Mouse (Mus musculus): ENCODE data around the gene Cyp3a57. TPM values are rescaled to one million over a fixed set of nuclear protein-coding genes. Genes with fewer than 3 reads are reported as not detected.

Cyp3a57 gene
- polyA plus RNA-seq, 1 experiment from 2014 or later, result not detected

- ATAC-seq (ENCODE audit: insufficient read depth, low FRiP score, low read depth), result no peak
- no peak overlapping the region for H3K4me3 ChIP-seq (replicated peaks)
- no peaks in the 10 kb centered on the region for H3K9me3 ChIP-seq
- H3K36me3 ChIP-seq, result no peaks in the 10 kb centered on the region
- no peaks in the 10 kb centered on the region for H3K27me3 ChIP-seq (replicated peaks)
- no peak overlapping the region for H3K9ac ChIP-seq
- H3K4me1 ChIP-seq, result no peaks in the 10 kb centered on the region
- no peak overlapping the region for H3K4me2 ChIP-seq
- no peak overlapping the region for H3K27ac ChIP-seq
These were observed 85.9 kb downstream of the Cyp3a57 start for GRCm38 (mm10) chr5:145431004-145431403.

- H3K4me1 ChIP-seq, result no peaks in the 10 kb centered on the region
- no peak overlapping the region for H3K9ac ChIP-seq
- H3K4me3 ChIP-seq (replicated peaks), result no peak overlapping the region
- WGBS, result 78% methylated on average over 1 of the region's 1 CpGs
- no peak overlapping the region for H3K4me2 ChIP-seq
- no peaks in the 10 kb centered on the region for H3K36me3 ChIP-seq
- H3K27ac ChIP-seq, result no peak overlapping the region
- ATAC-seq (ENCODE audit: insufficient read depth, low FRiP score, low read depth), result no peak
- no peaks in the 10 kb centered on the region for H3K27me3 ChIP-seq (replicated peaks)
- H3K9me3 ChIP-seq, result no peaks in the 10 kb centered on the region
These were observed 88.6 kb downstream of the Cyp3a57 start for GRCm38 (mm10) chr5:145433688-145434087.

Other genes starting within 250 kb of the Cyp3a57 start
- 393 and 405 TPM in 2 replicates for gene Arpc1b, start 231.1 kb upstream of the Cyp3a57 start, polyA plus RNA-seq (2015; fragmentation: Nextera tagmentation; extraction: Ambion mirVana)
- gene Pdap1, start 205.0 kb upstream of the Cyp3a57 start, polyA plus RNA-seq (2015; fragmentation: Nextera tagmentation; extraction: Ambion mirVana), result 90.9 and 91.1 TPM in 2 replicates
- gene Bud31, start 204.9 kb upstream of the Cyp3a57 start, polyA plus RNA-seq (2015; fragmentation: Nextera tagmentation; extraction: Ambion mirVana), result 175 TPM in 2 replicates
- gene Ptcd1, start 178.2 kb upstream of the Cyp3a57 start, polyA plus RNA-seq (2015; fragmentation: Nextera tagmentation; extraction: Ambion mirVana), result 13.7 and 13.9 TPM in 2 replicates
- 43.0 and 44.6 TPM in 2 replicates for gene Cpsf4, start 178.1 kb upstream of the Cyp3a57 start, polyA plus RNA-seq (2015; fragmentation: Nextera tagmentation; extraction: Ambion mirVana)
- gene Atp5j2, start 153.2 kb upstream of the Cyp3a57 start, polyA plus RNA-seq (2015; fragmentation: Nextera tagmentation; extraction: Ambion mirVana), result 678 and 770 TPM in 2 replicates
- 7.4 and 8.0 TPM in 2 replicates for gene Zkscan14, start 143.4 kb upstream of the Cyp3a57 start, polyA plus RNA-seq (2015; fragmentation: Nextera tagmentation; extraction: Ambion mirVana)
- 10.4 and 12.1 TPM in 2 replicates for gene Zkscan5, start 140.7 kb upstream of the Cyp3a57 start, polyA plus RNA-seq (2015; fragmentation: Nextera tagmentation; extraction: Ambion mirVana)
- 28.7 and 31.2 TPM in 2 replicates for gene Zfp655, start 113.6 kb upstream of the Cyp3a57 start, polyA plus RNA-seq (2015; fragmentation: Nextera tagmentation; extraction: Ambion mirVana)
- 0.68 and 0.85 TPM in 2 replicates for gene Zscan25, start 64.8 kb upstream of the Cyp3a57 start, polyA plus RNA-seq (2015; fragmentation: Nextera tagmentation; extraction: Ambion mirVana)
- gene Cyp3a16, start 124.4 kb downstream of the Cyp3a57 start, polyA plus RNA-seq (2015; fragmentation: Nextera tagmentation; extraction: Ambion mirVana), result 0.19 and 0.32 TPM in 2 replicates
- gene Cyp3a41b, start 239.5 kb downstream of the Cyp3a57 start, polyA plus RNA-seq (2015; fragmentation: Nextera tagmentation; extraction: Ambion mirVana), result not detected in 2 replicates

Data from stomach, embryonic 15.5 days (tissue).